Mouse (Mus musculus): ENCODE results near the gene Exoc4. TPM values are rescaled to one million over a fixed set of nuclear protein-coding genes. Genes with fewer than 3 reads are reported as not detected.

The Exoc4 gene
- polyA plus RNA-seq, 1 experiment from 2014 or later: 8.8 TPM

- H3K4me2 ChIP-seq (replicated peaks; ENCODE audit: low read depth): no peak overlapping the region
- ATAC-seq: no peak
- no peak overlapping the region for H3K27ac ChIP-seq (ENCODE audit: low read depth, low read length)
- H3K4me1 ChIP-seq (replicated peaks; ENCODE audit: control insufficient read depth, insufficient read depth, low read length): no peaks in the 10 kb centered on the region
- peaks cover 4% of the 10 kb centered on the region; the same call in 1 of the 2 replicates for H3K36me3 ChIP-seq (ENCODE audit: control insufficient read depth, insufficient read depth)
- 89% methylated on average over 5 of the region's 5 CpGs for WGBS
- H3K9me3 ChIP-seq (ENCODE audit: control insufficient read depth): no peaks in the 10 kb centered on the region
- no peak overlapping the region for H3K9ac ChIP-seq (ENCODE audit: low read depth, low read length)
- no peak for TF ChIP-seq CTCF (IDR thresholded peaks at IDR 0.05; ENCODE audit: low read depth)
- no peaks in the 10 kb centered on the region for H3K27me3 ChIP-seq (replicated peaks; ENCODE audit: control insufficient read depth, insufficient read depth, low read length)
- no peak overlapping the region for H3K4me3 ChIP-seq (ENCODE audit: low read depth, low read length)
Measured at GRCm38 (mm10) chr6:33755976-33756375, 507.1 kb downstream of the Exoc4 start.

GRCm38 (mm10) chr6:33761557-33761956, 512.7 kb downstream of the Exoc4 start:
- no peak overlapping the region for H3K4me2 ChIP-seq (replicated peaks; ENCODE audit: low read depth)
- H3K36me3 ChIP-seq (ENCODE audit: control insufficient read depth, insufficient read depth): peaks cover 4% of the 10 kb centered on the region; the same call in 1 of the 2 replicates
- no peak overlapping the region for H3K27ac ChIP-seq (ENCODE audit: low read depth, low read length)
- no peaks in the 10 kb centered on the region for H3K27me3 ChIP-seq (replicated peaks; ENCODE audit: control insufficient read depth, insufficient read depth, low read length)
- H3K9me3 ChIP-seq (ENCODE audit: control insufficient read depth): no peaks in the 10 kb centered on the region
- no peak for TF ChIP-seq CTCF (IDR thresholded peaks at IDR 0.05; ENCODE audit: low read depth)
- H3K9ac ChIP-seq (ENCODE audit: low read depth, low read length): no peak overlapping the region
- H3K4me1 ChIP-seq (replicated peaks; ENCODE audit: control insufficient read depth, insufficient read depth, low read length): no peaks in the 10 kb centered on the region
- no peak for ATAC-seq
- no peak overlapping the region for H3K4me3 ChIP-seq (ENCODE audit: low read depth, low read length)

GRCm38 (mm10) chr6:33763245-33763644, 514.4 kb downstream of the Exoc4 start:
- H3K27me3 ChIP-seq (replicated peaks; ENCODE audit: control insufficient read depth, insufficient read depth, low read length): no peaks in the 10 kb centered on the region
- no peaks in the 10 kb centered on the region for H3K9me3 ChIP-seq (ENCODE audit: control insufficient read depth)
- no peak for ATAC-seq
- TF ChIP-seq CTCF (IDR thresholded peaks at IDR 0.05; ENCODE audit: low read depth): no peak
- H3K27ac ChIP-seq (ENCODE audit: low read depth, low read length): no peak overlapping the region
- H3K36me3 ChIP-seq (ENCODE audit: control insufficient read depth, insufficient read depth): peaks cover 4% of the 10 kb centered on the region; the same call in 1 of the 2 replicates
- H3K4me1 ChIP-seq (replicated peaks; ENCODE audit: control insufficient read depth, insufficient read depth, low read length): no peaks in the 10 kb centered on the region
- H3K4me2 ChIP-seq (replicated peaks; ENCODE audit: low read depth): no peak overlapping the region
- H3K4me3 ChIP-seq (ENCODE audit: low read depth, low read length): no peak overlapping the region
- WGBS: 87% methylated on average over 4 of the region's 4 CpGs
- H3K9ac ChIP-seq (ENCODE audit: low read depth, low read length): no peak overlapping the region

GRCm38 (mm10) chr6:33763970-33764369, 515.1 kb downstream of the Exoc4 start:
- H3K36me3 ChIP-seq (ENCODE audit: control insufficient read depth, insufficient read depth): peaks cover 4% of the 10 kb centered on the region; the same call in 1 of the 2 replicates
- H3K4me1 ChIP-seq (replicated peaks; ENCODE audit: control insufficient read depth, insufficient read depth, low read length): no peaks in the 10 kb centered on the region
- no peak for TF ChIP-seq CTCF (IDR thresholded peaks at IDR 0.05; ENCODE audit: low read depth)
- H3K27ac ChIP-seq (ENCODE audit: low read depth, low read length): no peak overlapping the region
- no peak for ATAC-seq
- no peaks in the 10 kb centered on the region for H3K9me3 ChIP-seq (ENCODE audit: control insufficient read depth)
- WGBS: 63% methylated on average over 3 of the region's 3 CpGs
- no peak overlapping the region for H3K4me3 ChIP-seq (ENCODE audit: low read depth, low read length)
- H3K9ac ChIP-seq (ENCODE audit: low read depth, low read length): no peak overlapping the region
- H3K4me2 ChIP-seq (replicated peaks; ENCODE audit: low read depth): no peak overlapping the region
- H3K27me3 ChIP-seq (replicated peaks; ENCODE audit: control insufficient read depth, insufficient read depth, low read length): no peaks in the 10 kb centered on the region

- WGBS: 58% methylated on average over 3 of the region's 3 CpGs
- no peaks in the 10 kb centered on the region for H3K4me1 ChIP-seq (replicated peaks; ENCODE audit: control insufficient read depth, insufficient read depth, low read length)
- H3K9me3 ChIP-seq (ENCODE audit: control insufficient read depth): no peaks in the 10 kb centered on the region
- no peak for ATAC-seq
- H3K9ac ChIP-seq (ENCODE audit: low read depth, low read length): no peak overlapping the region
- H3K4me2 ChIP-seq (replicated peaks; ENCODE audit: low read depth): no peak overlapping the region
- no peaks in the 10 kb centered on the region for H3K36me3 ChIP-seq (ENCODE audit: control insufficient read depth, insufficient read depth)
- H3K4me3 ChIP-seq (ENCODE audit: low read depth, low read length): no peak overlapping the region
- TF ChIP-seq CTCF (IDR thresholded peaks at IDR 0.05; ENCODE audit: low read depth): no peak
- H3K27ac ChIP-seq (ENCODE audit: low read depth, low read length): no peak overlapping the region
- H3K27me3 ChIP-seq (replicated peaks; ENCODE audit: control insufficient read depth, insufficient read depth, low read length): no peaks in the 10 kb centered on the region
Measured at GRCm38 (mm10) chr6:33769251-33769650, 520.4 kb downstream of the Exoc4 start.

- H3K9ac ChIP-seq (ENCODE audit: low read depth, low read length): no peak overlapping the region
- H3K4me3 ChIP-seq (ENCODE audit: low read depth, low read length): no peak overlapping the region
- H3K4me2 ChIP-seq (replicated peaks; ENCODE audit: low read depth): no peak overlapping the region
- no peaks in the 10 kb centered on the region for H3K4me1 ChIP-seq (replicated peaks; ENCODE audit: control insufficient read depth, insufficient read depth, low read length)
- TF ChIP-seq CTCF (IDR thresholded peaks at IDR 0.05; ENCODE audit: low read depth): no peak
- 72% methylated on average over 2 of the region's 2 CpGs for WGBS
- H3K27ac ChIP-seq (ENCODE audit: low read depth, low read length): no peak overlapping the region
- H3K9me3 ChIP-seq (ENCODE audit: control insufficient read depth): no peaks in the 10 kb centered on the region
- ATAC-seq: no peak
- H3K36me3 ChIP-seq (ENCODE audit: control insufficient read depth, insufficient read depth): no peaks in the 10 kb centered on the region
- H3K27me3 ChIP-seq (replicated peaks; ENCODE audit: control insufficient read depth, insufficient read depth, low read length): no peaks in the 10 kb centered on the region
Measured at GRCm38 (mm10) chr6:33770021-33770420, 521.1 kb downstream of the Exoc4 start.
